Mouse (Mus musculus): ENCODE results near the gene Tcf7l1. TPM values are rescaled to one million over a fixed set of nuclear protein-coding genes. Genes with fewer than 3 reads are reported as not detected.

The Tcf7l1 gene
- polyA plus RNA-seq (2012; rRNA removed) = 60.9 and 71.3 TPM in 2 replicates

GRCm38 (mm10) chr6:72788892-72789699, at the start of gene Tcf7l1:
Gene Tcf7l1, minus strand, starts transcription at chr6:72789254.

GRCm38 (mm10) chr6:72616643-72617288, 172.3 kb downstream of the Tcf7l1 start, which contains the start of gene Tgoln1:
Gene Tgoln1, minus strand, starts transcription at chr6:72617000.

GRCm38 (mm10) chr6:72597956-72598753, 190.9 kb downstream of the Tcf7l1 start, which contains the start of the genes Elmod3 and Retsat:
Gene Elmod3, minus strand, starts transcription at chr6:72598413.
Gene Retsat, plus strand, starts transcription at chr6:72598475.

Other genes with a start within 250 kb of the Tcf7l1 start
- gene Capg, start 244.9 kb downstream of the Tcf7l1 start, polyA plus RNA-seq (2012; rRNA removed) = 60.4 and 63.9 TPM in 2 replicates
- gene Elmod3, start 190.8 kb downstream of the Tcf7l1 start, polyA plus RNA-seq (2012; rRNA removed) = 15.4 and 18.6 TPM in 2 replicates
- gene Retsat, start 190.8 kb downstream of the Tcf7l1 start, polyA plus RNA-seq (2012; rRNA removed) = 55.1 and 57.3 TPM in 2 replicates
- 142 and 172 TPM in 2 replicates for gene Tgoln1, start 172.3 kb downstream of the Tcf7l1 start, polyA plus RNA-seq (2012; rRNA removed)
- gene Kcmf1, start 110.7 kb upstream of the Tcf7l1 start, polyA plus RNA-seq (2012; rRNA removed) = 160 and 176 TPM in 2 replicates
- gene Tmsb10, start 169.5 kb upstream of the Tcf7l1 start, polyA plus RNA-seq (2012; rRNA removed) = 83.1 and 131 TPM in 2 replicates